ENCODE assay signal across 8 mouse cellular contexts in the genomic region with DNA sequence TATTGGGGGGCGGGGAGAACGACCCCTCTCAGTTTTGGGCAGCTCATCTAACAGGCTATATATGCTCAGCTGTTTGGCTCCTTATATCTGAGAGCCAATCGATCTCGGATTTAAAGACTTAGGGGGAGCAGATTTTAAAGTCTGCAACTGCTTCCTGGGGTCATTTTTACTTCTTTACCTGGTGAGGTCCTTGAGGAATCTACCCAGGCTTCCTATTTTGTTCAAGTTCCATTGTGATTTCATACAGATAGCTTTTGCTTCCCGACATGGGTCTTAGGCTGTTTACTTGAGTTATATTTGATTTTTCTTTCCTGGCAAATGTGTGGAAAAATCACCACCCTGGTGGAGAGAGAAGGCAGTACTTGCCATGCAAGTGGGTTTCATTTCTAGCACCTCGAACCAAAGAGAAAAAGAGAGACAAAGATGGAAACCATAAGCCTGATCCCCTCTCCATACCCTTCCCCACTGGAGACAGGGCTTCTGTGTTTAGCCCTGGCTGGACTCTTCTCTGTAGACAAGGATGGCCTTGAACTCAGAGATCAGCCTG. TPM values are rescaled to one million over a fixed set of nuclear protein-coding genes. Genes with fewer than 3 reads are reported as not detected.
DNase-seq lines count a peak whose midpoint lies in the region; ATAC-seq and TF ChIP-seq lines count a peak whose summit lies in the region.

No protein-coding gene starts in this region.

- no peak overlapping the region for H3K27ac ChIP-seq in kidney, postnatal 0 days
- H3K27ac ChIP-seq in brown adipose tissue, adult 24 weeks (replicated peaks; ENCODE audit: low read depth, low read length) = peak overlapping the region; percentile 87
- H3K27ac ChIP-seq in intestine, embryonic 15.5 days = no peak overlapping the region
- H3K27ac ChIP-seq in neural tube, embryonic 14.5 days (ENCODE audit: low read depth, low read length) = peak overlapping the region; percentile 95; the same call in 1 of the 2 replicates
- no peak overlapping the region for H3K27ac ChIP-seq in kidney, adult 2 months (ENCODE audit: insufficient read depth, low read depth, low read length)

- no peaks in the 10 kb centered on the region for H3K27me3 ChIP-seq in kidney, postnatal 0 days (ENCODE audit: insufficient read depth, low read length)
- H3K27me3 ChIP-seq in intestine, embryonic 15.5 days (replicated peaks) = no peaks in the 10 kb centered on the region
- no peaks in the 10 kb centered on the region for H3K27me3 ChIP-seq in neural tube, embryonic 14.5 days (ENCODE audit: control insufficient read depth, insufficient read depth, low read length)
- no peaks in the 10 kb centered on the region for H3K27me3 ChIP-seq in kidney, adult 2 months (replicated peaks; ENCODE audit: control insufficient read depth, insufficient read depth, low read length)

- H3K36me3 ChIP-seq in kidney, postnatal 0 days (ENCODE audit: insufficient read depth, low read length) = no peaks in the 10 kb centered on the region
- H3K36me3 ChIP-seq in intestine, embryonic 15.5 days = no peaks in the 10 kb centered on the region
- H3K36me3 ChIP-seq in neural tube, embryonic 14.5 days (ENCODE audit: control insufficient read depth, insufficient read depth, low read length) = no peaks in the 10 kb centered on the region
- no peaks in the 10 kb centered on the region for H3K36me3 ChIP-seq in kidney, adult 2 months (ENCODE audit: control insufficient read depth, insufficient read depth, low read length)

- H3K9ac ChIP-seq in kidney, postnatal 0 days (ENCODE audit: low read depth, low read length) = 0 out of 2 replicates have a peak overlapping the region, but pooled peaks have one; percentile 73
- H3K9ac ChIP-seq in intestine, embryonic 15.5 days = no peak overlapping the region
- H3K9ac ChIP-seq in neural tube, embryonic 14.5 days (replicated peaks; ENCODE audit: low read depth, low read length) = peak overlapping the region; percentile 91; the same call in 1 of the 2 replicates

- H3K4me1 ChIP-seq in kidney, postnatal 0 days (replicated peaks; ENCODE audit: insufficient read depth, low read length) = no peaks in the 10 kb centered on the region; the same call in 1 of the 2 replicates
- H3K4me1 ChIP-seq in brown adipose tissue, adult 24 weeks (ENCODE audit: control insufficient read depth, insufficient read depth, insufficient read length, low read length) = no peaks in the 10 kb centered on the region
- H3K4me1 ChIP-seq in intestine, embryonic 15.5 days (replicated peaks) = 0 out of 2 replicates have a peak, but pooled peaks cover 4% of the 10 kb centered on the region
- H3K4me1 ChIP-seq in neural tube, embryonic 14.5 days (ENCODE audit: control insufficient read depth, insufficient read depth, low read length) = peaks cover 6% of the 10 kb centered on the region; the same call in 1 of the 2 replicates
- no peaks in the 10 kb centered on the region for H3K4me1 ChIP-seq in kidney, adult 2 months (ENCODE audit: control insufficient read depth, insufficient read depth, low read length)

- WGBS in kidney, postnatal 0 days = 20% methylated on average over 6 of the region's 6 CpGs
- 34% methylated on average over 6 of the region's 6 CpGs for WGBS in intestine, embryonic 15.5 days
- WGBS in neural tube, embryonic 14.5 days = 42% methylated on average over 6 of the region's 6 CpGs
- WGBS in kidney, adult 2 months = 23% methylated on average over 6 of the region's 6 CpGs

- no peak for ATAC-seq in kidney, postnatal 0 days (replicated peaks; ENCODE audit: low FRiP score, low read depth)
- ATAC-seq in intestine, embryonic 15.5 days = no peak
- no peak for ATAC-seq in neural tube, embryonic 14.5 days (ENCODE audit: low read depth)

- DNase-seq in kidney, postnatal 0 days (ENCODE audit: low spot score) = no peak
- no peak for DNase-seq in kidney, adult 18-20 months
- no peak for DNase-seq in layer of hippocampus, adult 9-11 months
- DNase-seq in kidney, adult 2 months = no peak
- no peak for DNase-seq in testis, postnatal 14 days (ENCODE audit: low spot score)

- H3K9me3 ChIP-seq in kidney, postnatal 0 days (replicated peaks; ENCODE audit: low read length) = no peaks in the 10 kb centered on the region
- no peaks in the 10 kb centered on the region for H3K9me3 ChIP-seq in intestine, embryonic 15.5 days
- H3K9me3 ChIP-seq in neural tube, embryonic 14.5 days (ENCODE audit: control insufficient read depth, low read length) = no peaks in the 10 kb centered on the region

- peak overlapping the region; percentile 98 for H3K4me2 ChIP-seq in kidney, postnatal 0 days (ENCODE audit: low read length)
- peak overlapping the region; percentile 94 for H3K4me2 ChIP-seq in intestine, embryonic 15.5 days (replicated peaks)
- peak overlapping the region; percentile 91 for H3K4me2 ChIP-seq in neural tube, embryonic 14.5 days (ENCODE audit: low read depth, low read length)

- TF ChIP-seq CTCF in kidney, postnatal 0 days (IDR thresholded peaks at IDR 0.05; ENCODE audit: low read depth) = peak; percentile 35; the same call in 1 of the 2 replicates
- TF ChIP-seq CTCF in kidney, adult 2 months (conservative IDR thresholded peaks at IDR 0.05; ENCODE audit: insufficient read depth, insufficient read length, low read depth, low read length) = no peak

- peak overlapping the region; percentile 81 for H3K4me3 ChIP-seq in kidney, postnatal 0 days (replicated peaks; ENCODE audit: low read depth, low read length)
- peak overlapping the region; percentile 79 for H3K4me3 ChIP-seq in brown adipose tissue, adult 24 weeks (ENCODE audit: insufficient read depth, low read depth, low read length)
- peak overlapping the region; percentile 89 for H3K4me3 ChIP-seq in intestine, embryonic 15.5 days (replicated peaks)
- H3K4me3 ChIP-seq in neural tube, embryonic 14.5 days (ENCODE audit: low read depth, low read length) = peak overlapping the region; percentile 75
- no peak overlapping the region for H3K4me3 ChIP-seq in kidney, adult 2 months (ENCODE audit: insufficient read depth, low read depth, low read length)

- no peak for TF ChIP-seq POLR2A in kidney, adult 2 months (IDR thresholded peaks at IDR 0.05; ENCODE audit: low read depth, low read length)

RNA-seq across cellular contexts. Expression of a gene that starts 1.4 kb away (rescaled TPM):
- 61.0 and 61.6 TPM in 2 replicates for polyA plus RNA-seq in kidney, postnatal 0 days (2015; fragmentation: Nextera tagmentation; extraction: Ambion mirVana)
- 24.6 and 40.2 TPM in 2 replicates for polyA plus RNA-seq in brown adipose tissue, adult 24 weeks (2012; ENCODE audit: insufficient read depth, insufficient read length, missing spikeins)
- polyA plus RNA-seq in intestine, embryonic 15.5 days (2015; fragmentation: Nextera tagmentation; extraction: Ambion mirVana) = 34.4 and 37.9 TPM in 2 replicates
- polyA plus RNA-seq in neural tube, embryonic 14.5 days (2014; fragmentation: Nextera tagmentation; extraction: Ambion mirVana) = 65.3 and 74.7 TPM in 2 replicates
- 8.2 and 9.8 TPM in 2 replicates for polyA plus RNA-seq in kidney, adult 2 months (2012; rRNA removed)

RNA-seq across cellular contexts. Expression of a gene that starts 19.8 kb away (rescaled TPM):
- polyA plus RNA-seq in kidney, postnatal 0 days (2015; fragmentation: Nextera tagmentation; extraction: Ambion mirVana) = 8.1 and 9.8 TPM in 2 replicates
- 7.8 and 13.4 TPM in 2 replicates for polyA plus RNA-seq in brown adipose tissue, adult 24 weeks (2012; ENCODE audit: insufficient read depth, insufficient read length, missing spikeins)
- polyA plus RNA-seq in intestine, embryonic 15.5 days (2015; fragmentation: Nextera tagmentation; extraction: Ambion mirVana) = 10.2 and 10.7 TPM in 2 replicates
- 5.1 and 14.6 TPM in 2 replicates for polyA plus RNA-seq in neural tube, embryonic 14.5 days (2014; fragmentation: Nextera tagmentation; extraction: Ambion mirVana)
- 9.4 and 10.2 TPM in 2 replicates for polyA plus RNA-seq in kidney, adult 2 months (2012; rRNA removed)

RNA-seq across cellular contexts. Expression of a gene that starts 33.2 kb away (rescaled TPM):
- 21.0 and 21.2 TPM in 2 replicates for polyA plus RNA-seq in kidney, postnatal 0 days (2015; fragmentation: Nextera tagmentation; extraction: Ambion mirVana)
- polyA plus RNA-seq in brown adipose tissue, adult 24 weeks (2012; ENCODE audit: insufficient read depth, insufficient read length, missing spikeins) = 0.63 and 1.5 TPM in 2 replicates
- 30.2 and 32.7 TPM in 2 replicates for polyA plus RNA-seq in intestine, embryonic 15.5 days (2015; fragmentation: Nextera tagmentation; extraction: Ambion mirVana)
- polyA plus RNA-seq in neural tube, embryonic 14.5 days (2014; fragmentation: Nextera tagmentation; extraction: Ambion mirVana) = not detected in 2 replicates
- polyA plus RNA-seq in kidney, adult 2 months (2012; rRNA removed) = 31.0 and 34.3 TPM in 2 replicates

RNA-seq across cellular contexts. Expression of a gene that starts 40.7 kb away (rescaled TPM):
- polyA plus RNA-seq in kidney, postnatal 0 days (2015; fragmentation: Nextera tagmentation; extraction: Ambion mirVana) = 27.4 and 27.6 TPM in 2 replicates
- 13.1 and 15.2 TPM in 2 replicates for polyA plus RNA-seq in brown adipose tissue, adult 24 weeks (2012; ENCODE audit: insufficient read depth, insufficient read length, missing spikeins)
- 34.0 and 34.3 TPM in 2 replicates for polyA plus RNA-seq in intestine, embryonic 15.5 days (2015; fragmentation: Nextera tagmentation; extraction: Ambion mirVana)
- 38.0 and 38.7 TPM in 2 replicates for polyA plus RNA-seq in neural tube, embryonic 14.5 days (2014; fragmentation: Nextera tagmentation; extraction: Ambion mirVana)
- polyA plus RNA-seq in kidney, adult 2 months (2012; rRNA removed) = 10.0 and 11.3 TPM in 2 replicates

RNA-seq across cellular contexts. Expression of a gene that starts 40.7 kb away (rescaled TPM):
- 30.1 and 33.1 TPM in 2 replicates for polyA plus RNA-seq in kidney, postnatal 0 days (2015; fragmentation: Nextera tagmentation; extraction: Ambion mirVana)
- polyA plus RNA-seq in brown adipose tissue, adult 24 weeks (2012; ENCODE audit: insufficient read depth, insufficient read length, missing spikeins) = 8.0 and 16.7 TPM in 2 replicates
- 47.3 and 49.0 TPM in 2 replicates for polyA plus RNA-seq in intestine, embryonic 15.5 days (2015; fragmentation: Nextera tagmentation; extraction: Ambion mirVana)
- 65.7 and 67.8 TPM in 2 replicates for polyA plus RNA-seq in neural tube, embryonic 14.5 days (2014; fragmentation: Nextera tagmentation; extraction: Ambion mirVana)
- 17.3 and 17.7 TPM in 2 replicates for polyA plus RNA-seq in kidney, adult 2 months (2012; rRNA removed)

Comparison
In these comparisons a context has a peak if more than half of its experiments do, and no peak if none do; other contexts are left out.
1. H3K27ac ChIP-seq: peak in brown adipose tissue, adult 24 weeks (single experiment) and neural tube, embryonic 14.5 days (single experiment); none in kidney, postnatal 0 days (single experiment), intestine, embryonic 15.5 days (single experiment) and kidney, adult 2 months (single experiment).
2. Peak in every context shown above with its lines, with median percentiles within 50 percentile points of each other: H3K4me2 ChIP-seq.